Mouse (Mus musculus): ENCODE results near the gene Golga4.

The Golga4 gene

DNA sequence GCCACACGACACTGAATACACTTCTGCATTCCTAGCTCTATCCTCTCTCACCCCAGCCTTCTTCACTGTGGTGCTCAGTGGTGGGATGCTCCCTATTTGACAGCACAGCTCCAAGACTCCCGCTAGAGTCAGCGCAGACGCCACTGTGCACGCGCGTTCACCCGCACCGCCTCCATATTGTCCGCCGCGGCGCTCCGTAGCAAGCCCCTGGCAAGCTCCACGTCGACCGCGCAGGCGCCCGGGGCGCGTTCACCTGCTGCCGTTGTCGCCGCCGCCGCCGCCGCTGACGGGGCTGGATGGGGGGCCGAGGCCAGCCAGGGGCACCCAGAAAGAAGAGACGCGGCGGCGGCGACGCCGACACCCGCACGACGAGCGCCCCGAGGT lies at the start of gene Golga4:
TSS of gene Golga4 (plus strand) at position 248 of the 384 bp plus-strand sequence.
- in situ Hi-C loops (cut with MboI; ENCODE audit: low sequenced_read_pairs) = no loop called here

DNA sequence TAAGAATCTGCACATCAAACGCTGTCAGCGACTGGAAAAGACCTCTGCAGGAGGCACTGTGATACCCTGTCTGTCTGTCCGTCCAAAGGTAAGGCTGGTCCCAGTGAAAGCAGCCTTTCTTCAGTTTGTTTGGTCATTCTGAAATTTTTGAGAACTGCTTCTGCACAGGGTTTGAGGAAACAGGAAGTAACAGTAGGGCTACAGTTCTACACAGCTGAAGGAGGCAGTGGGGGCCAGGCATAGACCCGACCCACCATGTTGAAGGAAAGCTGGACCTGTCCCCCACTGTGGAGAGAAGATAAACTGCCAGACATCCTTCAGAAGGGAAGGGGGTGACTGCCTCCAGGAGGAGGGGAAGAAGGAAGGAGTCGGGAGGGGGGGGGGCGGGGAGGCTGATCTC lies 49.7 kb upstream of the Golga4 start:
- in situ Hi-C loops (cut with MboI; ENCODE audit: low sequenced_read_pairs) = no loop called here

DNA sequence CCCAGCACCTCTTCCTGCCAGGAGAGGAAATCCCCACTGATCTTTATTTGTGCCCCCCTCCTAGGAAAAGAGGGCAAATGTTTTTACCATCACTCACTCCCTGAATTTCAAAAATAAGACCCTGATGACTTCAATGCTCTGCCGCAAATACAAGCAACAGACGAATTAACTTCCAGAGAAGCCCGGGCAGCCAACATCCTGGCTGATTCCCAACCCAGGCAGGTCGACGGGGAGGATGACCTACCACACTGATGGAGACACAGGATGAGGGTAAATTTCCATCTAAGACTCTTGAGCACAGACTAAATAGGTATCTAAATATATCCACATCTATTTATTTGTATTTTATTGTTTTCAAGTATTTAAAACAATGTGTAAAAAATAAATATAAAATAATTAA lies 48.0 kb upstream of the Golga4 start:
- in situ Hi-C loops (cut with MboI; ENCODE audit: low sequenced_read_pairs) = no loop called here

DNA sequence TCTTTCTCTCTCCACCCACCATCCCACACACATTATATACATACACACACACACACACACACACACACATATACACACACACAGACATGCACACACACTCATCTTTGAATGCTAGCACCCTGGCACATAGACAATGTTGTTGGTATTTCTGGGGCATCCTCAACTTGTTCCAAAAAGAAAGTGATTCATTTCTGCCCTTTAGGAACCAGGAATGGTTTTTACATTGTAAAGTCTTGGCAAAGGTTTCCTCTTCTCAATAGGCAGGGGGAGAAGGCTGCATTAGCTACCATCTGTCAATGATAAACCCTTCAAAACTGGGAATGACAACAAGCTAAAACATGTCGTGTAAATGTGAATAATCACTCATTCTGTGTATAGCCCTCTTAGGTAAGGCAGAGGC lies 42.0 kb upstream of the Golga4 start:
- in situ Hi-C loops (cut with MboI; ENCODE audit: low sequenced_read_pairs) = no loop called here

DNA sequence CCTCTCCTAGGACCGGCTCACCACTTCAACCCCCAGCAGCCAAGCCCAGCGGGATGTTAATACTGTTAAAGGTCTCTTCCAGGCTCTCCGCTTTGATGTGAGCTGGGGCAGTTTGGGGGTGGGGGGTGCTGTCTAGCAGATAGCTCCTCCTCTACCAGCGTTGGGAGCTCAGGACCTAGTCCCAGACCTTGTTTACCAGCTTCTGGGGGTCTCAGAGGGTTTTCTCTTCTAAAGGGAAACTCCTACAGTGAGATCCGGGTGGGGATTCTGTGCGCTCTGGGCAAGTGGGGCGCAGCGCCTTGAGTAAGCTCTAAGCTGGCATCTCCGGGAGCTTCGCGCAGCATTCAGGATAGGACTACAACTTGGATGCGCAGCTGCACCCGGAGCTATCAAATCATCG lies 37.8 kb upstream of the Golga4 start:
- in situ Hi-C loops (cut with MboI; ENCODE audit: low sequenced_read_pairs) = no loop called here

DNA sequence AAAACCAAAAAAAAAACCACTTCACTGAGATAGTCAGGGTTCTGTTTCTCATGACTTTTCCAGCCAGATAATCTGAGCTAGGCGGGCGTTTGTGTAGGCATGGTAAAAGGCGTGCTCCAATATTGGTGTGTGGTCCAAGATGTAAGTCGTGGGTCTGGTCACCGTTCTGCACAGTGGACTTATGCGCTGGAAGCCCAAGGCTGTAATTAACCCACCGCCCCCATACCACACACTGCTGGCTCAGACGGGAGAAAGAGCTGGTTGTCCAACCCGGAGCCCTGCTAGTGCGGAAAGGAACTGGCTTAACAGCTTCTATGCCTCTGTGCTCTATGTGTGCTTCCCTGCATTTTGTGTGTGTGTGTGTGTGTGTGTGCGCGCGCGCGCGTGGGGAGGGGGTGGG lies 36.8 kb upstream of the Golga4 start:
- in situ Hi-C loops (cut with MboI; ENCODE audit: low sequenced_read_pairs) = no loop called here

DNA sequence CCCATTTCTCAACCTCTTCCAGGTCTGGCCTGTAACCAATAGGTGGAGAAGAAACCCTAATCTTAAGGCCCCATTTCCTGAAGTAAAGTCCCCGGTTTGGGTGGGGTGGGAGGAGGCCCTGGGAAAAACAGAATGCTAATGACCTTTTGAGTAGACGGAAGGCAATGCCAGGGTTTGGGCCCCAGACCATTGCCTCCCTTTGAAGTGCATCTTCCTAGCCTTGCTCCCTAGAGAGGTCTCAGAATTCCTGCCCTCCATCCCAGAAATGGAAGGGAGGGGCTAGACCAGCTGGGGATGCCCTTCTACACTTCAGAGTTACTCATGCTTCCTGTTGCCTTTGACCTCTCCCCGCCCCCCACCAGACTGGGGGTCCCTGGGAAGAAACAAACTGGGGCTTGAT lies 34.8 kb upstream of the Golga4 start:
- in situ Hi-C loops (cut with MboI; ENCODE audit: low sequenced_read_pairs) = no loop called here

DNA sequence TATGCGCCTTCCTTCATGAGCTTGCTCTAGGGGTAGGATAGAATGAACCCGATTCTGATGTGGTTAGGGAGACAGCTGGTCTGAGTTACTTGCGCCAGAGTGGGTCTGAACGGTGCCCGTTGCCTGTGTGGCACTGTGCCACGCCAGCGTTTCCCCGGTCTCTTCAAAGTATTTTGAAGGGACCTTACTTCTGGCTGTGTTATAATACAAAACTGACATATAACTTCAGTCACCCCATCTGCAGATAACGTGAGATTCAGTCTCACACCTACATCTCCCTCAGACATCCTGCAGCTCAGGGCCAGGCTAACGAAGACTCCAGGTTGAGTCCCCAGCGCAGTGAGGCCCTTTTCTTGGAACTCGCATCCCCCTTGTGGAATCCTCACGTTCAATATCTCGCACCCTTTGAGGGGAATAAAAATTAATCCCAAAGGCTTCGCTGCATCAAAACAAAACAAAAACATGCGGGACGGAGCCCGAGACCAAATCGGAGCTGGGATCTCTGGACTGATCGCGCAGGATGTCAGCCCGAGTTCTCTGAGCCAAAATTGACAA lies 29.8 kb upstream of the Golga4 start:
- in situ Hi-C loops (cut with MboI; ENCODE audit: low sequenced_read_pairs) = no loop called here

DNA sequence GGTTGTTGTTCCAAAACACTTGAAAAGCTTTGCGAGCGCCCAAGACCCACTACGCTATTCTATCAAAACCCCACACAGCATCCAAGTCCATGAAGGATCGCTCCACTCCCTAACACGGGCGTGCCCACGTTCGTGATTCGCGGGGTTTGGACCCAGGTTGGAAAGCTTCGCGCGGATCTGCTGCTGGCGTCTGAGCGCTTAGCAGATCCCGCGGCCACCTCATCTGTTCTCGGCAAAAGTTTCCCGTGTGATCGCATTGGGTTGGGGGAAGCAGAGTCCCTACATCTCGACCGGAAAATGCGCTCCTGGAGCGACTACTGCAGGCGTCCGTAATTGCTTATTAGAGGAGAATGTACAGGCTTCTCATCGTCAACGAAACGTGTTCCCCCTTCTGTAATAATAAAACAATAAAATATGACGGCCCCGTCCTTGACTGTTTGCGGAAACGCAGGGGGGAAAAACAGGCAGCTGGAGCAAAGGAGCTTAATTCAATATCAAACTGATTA lies 29.2 kb upstream of the Golga4 start:
- in situ Hi-C loops (cut with MboI; ENCODE audit: low sequenced_read_pairs) = no loop called here

DNA sequence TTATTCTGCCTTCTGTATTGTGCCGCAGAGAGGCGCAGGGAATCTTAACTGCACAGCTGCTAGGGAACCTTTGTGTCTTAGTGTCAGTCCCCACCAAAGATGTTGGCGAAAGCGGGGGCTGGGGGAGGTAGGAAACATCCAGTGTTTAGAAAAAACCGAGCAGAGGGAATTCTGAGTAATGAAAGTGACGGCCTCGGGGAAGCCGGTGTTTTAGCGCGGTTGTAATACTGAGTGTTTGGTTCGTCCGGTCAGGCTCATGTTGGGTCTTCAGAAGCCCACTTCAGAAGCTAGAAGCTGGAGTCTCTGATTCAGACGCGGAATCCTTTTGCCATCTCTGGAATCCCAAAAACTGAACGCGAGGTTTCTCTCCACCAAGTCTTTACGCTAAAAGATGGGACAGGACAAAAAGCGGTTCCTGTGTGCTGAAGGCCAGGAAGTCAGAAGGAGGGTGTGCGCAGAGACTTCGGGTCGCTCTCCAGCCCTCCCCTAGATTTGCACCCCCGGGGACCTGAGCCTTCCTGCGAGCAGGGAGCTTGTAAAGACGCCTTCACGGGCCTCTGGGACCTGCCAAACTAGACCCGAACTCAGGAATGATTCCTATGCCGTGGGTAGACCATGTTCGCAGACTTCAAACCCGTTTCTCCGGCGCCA lies 28.7 kb upstream of the Golga4 start:
- in situ Hi-C loops (cut with MboI; ENCODE audit: low sequenced_read_pairs) = no loop called here

DNA sequence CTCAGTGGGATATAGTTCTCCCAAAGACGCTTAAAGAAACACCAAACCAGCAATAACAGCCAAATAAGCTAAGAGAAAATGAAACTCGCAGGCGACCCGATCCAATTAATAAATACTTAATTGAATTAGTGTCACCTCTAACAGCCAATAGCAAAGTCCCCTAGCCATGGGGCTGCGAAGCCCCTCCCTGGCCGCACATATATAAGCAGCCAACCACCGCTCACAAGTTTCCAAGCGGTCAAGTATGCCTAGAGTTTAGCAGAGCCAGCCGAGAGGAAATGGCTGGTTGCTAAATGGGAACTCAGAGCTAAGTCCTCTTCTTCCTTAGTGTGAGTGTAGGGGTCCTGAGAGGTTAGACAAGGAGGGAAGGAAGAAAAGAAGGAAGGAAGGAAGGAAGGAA lies 28.1 kb upstream of the Golga4 start, which contains the start of gene Eomes:
TSS of gene Eomes (plus strand) at position 252 of the 400 bp plus-strand sequence.
- in situ Hi-C loops (cut with MboI; ENCODE audit: low sequenced_read_pairs) = no loop called here

DNA sequence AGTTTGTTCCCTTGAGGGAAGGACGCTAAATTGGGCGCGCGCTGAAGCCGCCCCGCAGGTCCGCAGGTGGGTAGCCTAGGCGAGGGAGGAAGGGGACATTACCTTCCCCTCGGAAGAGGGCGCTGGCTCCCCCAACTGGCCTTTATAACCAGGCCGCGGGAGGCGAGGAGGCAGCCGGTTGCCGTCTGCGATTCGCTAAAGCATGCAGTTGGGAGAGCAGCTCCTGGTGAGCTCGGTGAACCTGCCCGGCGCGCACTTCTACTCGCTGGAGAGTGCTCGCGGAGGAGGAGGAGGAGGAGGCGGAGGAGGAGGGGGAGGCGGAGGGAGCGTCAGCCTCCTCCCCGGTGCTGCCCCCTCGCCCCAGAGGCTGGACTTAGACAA lies 27.6 kb upstream of the Golga4 start:
- in situ Hi-C loops (cut with MboI; ENCODE audit: low sequenced_read_pairs) = no loop called here

DNA sequence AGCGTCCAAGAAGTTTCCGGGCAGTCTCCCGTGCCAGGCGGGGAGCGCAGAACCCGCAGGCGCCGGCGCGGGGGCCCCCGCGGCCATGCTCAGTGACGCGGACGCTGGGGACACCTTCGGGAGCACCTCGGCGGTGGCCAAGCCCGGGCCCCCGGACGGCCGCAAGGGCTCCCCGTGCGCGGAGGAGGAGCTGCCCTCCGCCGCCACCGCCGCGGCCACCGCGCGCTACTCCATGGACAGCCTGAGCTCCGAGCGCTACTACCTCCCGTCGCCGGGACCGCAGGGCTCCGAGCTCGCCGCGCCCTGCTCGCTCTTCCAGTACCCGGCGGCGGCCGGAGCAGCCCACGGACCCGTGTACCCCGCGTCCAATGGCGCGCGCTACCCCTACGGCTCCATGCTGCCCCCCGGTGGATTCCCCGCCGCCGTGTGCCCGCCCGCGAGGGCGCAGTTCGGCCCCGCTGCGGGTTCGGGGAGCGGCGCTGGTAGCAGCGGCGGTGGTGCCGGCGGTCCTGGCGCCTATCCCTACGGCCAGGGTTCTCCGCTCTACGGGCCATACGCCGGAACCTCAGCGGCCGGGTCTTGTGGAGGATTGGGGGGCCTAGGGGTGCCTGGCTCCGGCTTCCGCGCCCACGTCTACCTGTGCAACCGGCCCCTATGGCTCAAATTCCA lies 27.1 kb upstream of the Golga4 start:
- in situ Hi-C loops (cut with MboI; ENCODE audit: low sequenced_read_pairs) = no loop called here

DNA sequence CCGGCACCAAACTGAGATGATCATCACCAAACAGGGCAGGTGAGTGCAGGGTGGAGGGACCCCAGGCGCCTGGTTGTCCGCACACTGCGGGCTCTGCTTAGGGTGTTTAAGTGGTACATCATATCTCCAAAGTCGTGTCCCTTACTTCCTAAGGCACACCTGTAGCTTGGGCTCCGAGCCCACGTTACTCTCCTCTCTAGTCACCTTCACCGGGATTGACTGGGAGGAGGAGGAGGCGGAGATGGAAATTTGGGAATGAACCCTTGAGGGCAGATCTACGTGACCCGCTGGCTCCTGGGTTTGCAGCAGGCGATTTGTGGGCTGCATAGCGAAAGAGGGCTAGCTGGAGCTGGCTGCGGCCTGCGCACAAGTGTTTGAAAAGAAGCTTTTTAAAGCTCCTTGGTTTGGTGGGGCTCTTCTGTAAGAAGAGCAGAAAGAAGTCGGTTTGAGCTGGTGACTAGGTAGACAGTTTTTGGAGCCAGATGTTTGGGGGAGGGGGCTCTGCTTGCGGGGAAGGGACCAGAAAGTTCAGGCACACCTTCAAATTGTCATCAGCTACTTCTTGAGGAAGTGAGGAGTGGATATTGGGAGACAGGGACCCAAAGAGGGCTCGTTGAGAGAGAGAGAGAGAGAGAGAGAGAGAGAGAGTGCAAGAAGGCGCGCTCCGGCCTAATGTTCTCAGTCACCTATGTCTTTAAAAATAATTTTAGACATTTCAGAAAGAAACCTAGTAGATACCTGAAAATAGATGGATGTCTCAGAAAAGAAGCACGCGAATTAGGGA lies 26.4 kb upstream of the Golga4 start:
- in situ Hi-C loops (cut with MboI; ENCODE audit: low sequenced_read_pairs) = no loop called here

DNA sequence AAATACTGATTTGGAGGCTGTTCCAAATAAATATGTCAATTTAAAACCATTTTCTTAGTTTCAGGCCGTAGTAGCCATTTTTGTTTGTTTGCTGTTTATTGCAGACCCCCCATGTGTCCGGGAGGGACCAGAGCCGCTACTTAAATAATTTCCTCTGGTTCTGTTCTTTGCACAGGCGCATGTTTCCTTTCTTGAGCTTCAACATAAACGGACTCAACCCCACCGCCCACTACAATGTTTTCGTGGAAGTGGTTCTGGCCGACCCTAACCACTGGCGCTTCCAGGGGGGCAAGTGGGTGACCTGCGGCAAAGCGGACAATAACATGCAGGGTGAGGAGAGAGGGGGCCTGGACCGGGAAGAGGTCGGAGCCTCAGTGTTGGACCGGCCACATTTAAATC lies 25.8 kb upstream of the Golga4 start:
- in situ Hi-C loops (cut with MboI; ENCODE audit: low sequenced_read_pairs) = no loop called here

DNA sequence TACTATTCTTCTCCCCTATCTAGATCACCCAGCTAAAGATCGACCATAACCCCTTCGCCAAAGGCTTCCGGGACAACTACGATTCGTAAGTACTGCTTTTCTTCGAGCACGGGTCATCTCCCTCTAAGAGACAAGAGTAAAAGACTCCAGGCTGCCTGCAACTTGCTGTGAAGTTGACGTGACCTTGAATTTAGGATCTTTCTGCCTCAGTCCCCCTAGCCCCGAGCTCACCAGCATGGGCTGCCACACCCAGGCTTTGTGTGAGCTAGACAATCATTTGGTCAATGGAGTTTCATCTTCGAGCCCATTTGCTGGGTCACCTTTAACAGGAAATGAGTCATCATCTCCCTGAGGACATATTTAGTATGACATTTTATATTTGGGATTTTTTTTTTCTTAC lies 23.9 kb upstream of the Golga4 start:
- in situ Hi-C loops (cut with MboI; ENCODE audit: low sequenced_read_pairs) = no loop called here

DNA sequence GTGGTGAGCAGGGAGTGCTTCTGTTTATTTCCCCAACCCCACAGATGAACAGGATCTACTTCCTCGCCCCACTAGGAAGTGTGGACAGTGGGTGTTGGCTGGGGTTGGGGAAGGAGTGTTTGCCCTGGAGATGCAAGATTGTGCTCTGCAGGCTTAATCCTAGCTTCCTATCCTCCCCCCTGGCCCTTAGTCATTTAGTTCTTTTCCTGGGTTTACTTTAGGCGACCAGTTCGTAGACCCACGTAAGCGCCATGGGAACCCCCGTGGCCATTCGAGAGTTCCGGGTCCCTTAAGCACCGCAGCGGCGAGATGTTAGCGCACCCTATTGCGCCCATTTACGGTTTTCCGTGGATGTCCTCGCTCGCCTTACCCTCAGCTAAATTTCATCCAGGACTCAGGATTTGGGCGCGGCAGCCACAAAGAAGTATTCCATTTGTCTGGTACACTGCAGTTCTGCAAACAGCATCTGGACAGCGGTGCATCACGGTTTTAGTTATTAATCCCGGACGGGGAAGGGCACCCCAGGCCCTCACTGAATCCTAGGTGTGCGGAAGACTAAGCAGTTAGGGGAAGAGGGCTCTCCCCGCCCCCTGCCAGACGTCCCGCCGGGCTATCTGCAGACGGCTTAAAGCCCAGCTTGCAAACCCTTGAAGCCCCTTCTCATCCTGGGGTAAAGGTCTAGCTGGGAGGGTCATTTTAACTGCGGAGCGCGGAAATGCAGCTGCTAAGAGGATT lies 19.5 kb upstream of the Golga4 start:
- in situ Hi-C loops (cut with MboI; ENCODE audit: low sequenced_read_pairs) = no loop called here

DNA sequence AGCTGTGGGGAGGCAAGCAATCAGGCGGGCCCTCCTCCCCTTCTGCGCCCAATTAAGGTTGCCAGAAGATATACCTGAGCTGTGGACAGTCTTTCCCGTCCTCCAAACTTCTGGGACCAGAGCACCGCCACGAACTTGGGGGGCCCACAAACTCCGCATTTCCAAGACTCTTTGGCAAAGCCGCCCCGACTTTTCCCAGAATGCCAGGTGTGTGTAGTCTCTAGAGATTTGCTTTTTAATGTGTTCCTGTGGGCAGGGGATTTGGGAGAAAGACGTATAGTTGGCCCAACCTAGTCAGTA lies 19.0 kb upstream of the Golga4 start:
- in situ Hi-C loops (cut with MboI; ENCODE audit: low sequenced_read_pairs) = no loop called here

DNA sequence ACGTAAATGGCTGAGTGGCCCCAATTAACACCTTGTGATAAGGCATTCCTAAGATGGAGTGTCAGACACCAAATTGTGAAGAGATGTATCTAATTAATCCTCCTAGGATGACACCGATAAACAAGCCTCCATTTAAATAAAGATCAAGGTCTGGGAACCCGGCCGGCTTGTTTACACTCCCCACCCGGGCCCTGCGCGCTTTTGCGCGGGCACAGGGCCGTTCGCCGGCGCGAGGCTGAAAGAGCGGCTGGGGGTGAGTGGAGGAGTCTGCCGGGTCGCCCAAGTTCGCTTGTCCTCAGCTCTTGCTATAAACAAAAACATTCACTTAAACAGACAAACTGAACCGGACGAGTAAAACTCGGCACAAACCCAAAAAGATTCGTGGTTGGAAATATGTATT lies 18.4 kb upstream of the Golga4 start:
- in situ Hi-C loops (cut with MboI; ENCODE audit: low sequenced_read_pairs) = no loop called here

DNA sequence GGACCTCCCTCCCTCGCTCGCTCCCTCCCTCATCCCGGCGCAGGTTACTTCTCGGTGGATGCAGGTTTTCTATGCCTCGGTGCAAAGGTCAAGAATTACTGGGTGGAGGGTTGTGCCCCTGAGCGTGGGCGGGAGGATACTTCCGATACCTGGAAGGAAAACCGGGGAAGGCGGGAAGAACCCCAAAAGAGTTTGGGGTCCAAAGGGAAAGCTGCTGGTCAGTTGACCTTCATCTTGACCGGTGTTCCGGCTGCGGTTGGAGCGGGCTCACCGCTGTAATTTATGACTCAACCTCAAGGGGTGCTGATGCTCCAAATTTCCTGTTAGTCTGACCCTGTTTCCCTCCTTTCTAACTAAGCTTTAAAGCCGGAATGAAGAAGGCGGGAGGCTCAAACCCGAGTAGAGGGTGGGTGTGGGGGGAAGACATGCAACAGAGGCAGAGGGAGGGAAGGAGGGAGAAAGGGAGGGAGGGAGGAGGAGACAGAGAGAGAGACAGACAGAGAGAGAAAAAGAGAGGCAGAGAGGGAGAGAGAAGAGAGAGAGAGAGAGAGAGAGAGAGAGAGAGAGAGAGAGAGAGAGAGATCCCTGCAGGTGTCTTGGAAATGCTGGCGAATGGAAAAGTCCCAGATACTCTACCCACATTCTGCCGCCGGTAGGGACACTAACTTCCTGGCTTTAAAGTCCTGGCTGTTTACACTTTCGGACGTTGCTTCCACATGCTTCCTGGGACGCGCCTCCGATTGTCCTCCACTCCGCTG lies 17.8 kb upstream of the Golga4 start:
- in situ Hi-C loops (cut with MboI; ENCODE audit: low sequenced_read_pairs) = no loop called here
